Mouse (Mus musculus) layer of hippocampus, adult 18-20 months (tissue): ENCODE data around the gene Mbnl2. TPM values are rescaled to one million over a fixed set of nuclear protein-coding genes. Genes with fewer than 3 reads are reported as not detected.
A peak's percentile ranks its signal among the peaks of the same experiment; 100 is the strongest.
"Not testable (repeated sequence)": the region's sequence is repeated elsewhere in the genome, so short reads cannot be mapped to it uniquely, and the experiment has no call there.

Experiments used
- DNase-seq, 2 experiments: peaks; one replicate each; pipeline ENCODE4 v3.0.0; 2022; ENCODE audit warnings: low spot score in 2 of 2
- total RNA-seq, 2 experiments: library from RNA; stranded (reverse); gene quantifications; 2 replicates each; pipeline ENCODE4 v1.2.3; 2021

The Mbnl2 gene
- total RNA-seq, 2 experiments from 2014 or later, result 246 to 260 TPM

DNA sequence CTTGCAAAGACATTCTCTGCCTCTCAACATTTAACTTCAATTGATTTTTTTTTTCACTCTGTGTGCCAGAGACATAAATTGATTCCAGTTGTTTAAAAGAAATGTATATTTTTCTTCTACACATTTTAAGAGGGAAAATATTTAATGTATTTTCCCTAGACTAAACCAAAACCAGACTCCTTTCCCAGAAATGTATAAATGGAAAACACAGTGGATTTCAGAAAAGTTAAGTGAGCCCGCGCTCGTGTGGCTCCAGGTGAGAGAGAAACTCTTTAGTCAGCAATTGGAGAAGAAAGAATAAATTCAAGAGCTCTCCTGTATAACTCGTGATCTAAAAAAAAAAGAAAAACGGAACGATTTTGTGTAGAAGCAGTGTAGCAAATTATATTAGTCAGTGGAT lies 79.1 kb downstream of the Mbnl2 start:
- DNase-seq, result no peak

DNA sequence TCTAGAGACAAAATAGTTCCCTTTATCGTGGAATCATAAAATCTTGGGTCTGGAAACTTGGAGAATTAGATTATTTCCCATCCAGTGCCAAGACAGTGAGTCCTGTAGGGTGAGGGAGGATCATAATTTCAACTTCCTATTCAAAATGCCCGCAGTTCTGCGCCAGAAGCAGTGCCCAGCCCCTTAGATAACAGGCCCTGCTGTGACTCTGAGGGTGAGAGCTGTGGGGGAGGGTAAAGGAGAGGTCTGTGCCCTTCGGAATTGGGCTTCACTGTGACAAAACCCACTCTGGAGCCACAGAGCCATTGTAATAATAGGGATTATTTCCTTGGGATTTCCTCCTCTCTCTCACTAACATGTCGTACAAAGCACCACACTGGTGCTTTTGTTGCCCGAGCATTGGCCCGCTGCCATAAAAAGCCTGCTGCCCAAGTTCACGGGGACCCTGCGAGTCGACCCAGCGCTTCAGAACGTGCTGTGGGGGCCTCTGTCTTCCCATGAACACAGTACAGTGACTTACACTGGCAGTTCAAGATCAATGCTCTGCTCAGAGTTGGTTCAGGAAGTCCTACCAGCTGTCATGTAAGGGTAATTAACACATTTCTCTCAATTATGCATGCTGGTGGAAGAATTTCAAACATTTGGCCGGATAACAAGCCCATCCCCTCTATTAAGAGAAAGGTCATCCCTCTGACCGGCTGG lies 79.7 kb downstream of the Mbnl2 start:
- DNase-seq, result peak; percentile 28 to 65

DNA sequence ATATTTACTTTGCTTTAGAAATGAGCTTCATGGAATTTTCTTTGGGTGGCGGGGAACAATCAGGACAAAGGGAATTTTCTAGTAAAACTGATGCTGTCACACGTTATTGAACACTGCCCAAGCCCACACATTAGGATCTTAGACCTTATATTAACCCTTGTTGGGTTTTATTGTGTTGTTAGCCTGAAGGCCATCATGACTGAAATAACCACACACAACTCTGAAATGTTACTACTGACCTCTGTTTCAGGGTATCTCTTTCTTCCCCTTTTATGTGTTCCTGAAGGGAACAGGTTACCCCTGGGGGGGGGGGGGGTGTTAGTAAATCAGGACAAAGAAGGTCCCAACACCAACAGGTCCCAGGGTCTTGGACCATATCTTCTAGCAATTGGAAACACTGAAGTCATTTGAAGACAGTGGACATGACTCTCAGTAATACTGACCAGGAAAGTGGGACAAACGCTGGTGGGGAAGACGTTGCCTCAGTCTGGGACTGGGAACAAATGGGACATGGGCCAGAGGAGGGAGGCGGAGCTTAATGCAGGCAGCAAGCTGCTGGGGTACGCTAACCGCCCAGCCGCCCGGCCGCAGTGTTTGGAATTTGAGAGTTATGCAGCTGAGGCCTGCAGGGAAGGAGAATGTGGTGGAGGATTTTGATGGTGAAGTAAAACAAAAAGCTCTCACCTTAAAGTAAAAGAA lies 80.4 kb downstream of the Mbnl2 start:
- DNase-seq, result no peak

DNA sequence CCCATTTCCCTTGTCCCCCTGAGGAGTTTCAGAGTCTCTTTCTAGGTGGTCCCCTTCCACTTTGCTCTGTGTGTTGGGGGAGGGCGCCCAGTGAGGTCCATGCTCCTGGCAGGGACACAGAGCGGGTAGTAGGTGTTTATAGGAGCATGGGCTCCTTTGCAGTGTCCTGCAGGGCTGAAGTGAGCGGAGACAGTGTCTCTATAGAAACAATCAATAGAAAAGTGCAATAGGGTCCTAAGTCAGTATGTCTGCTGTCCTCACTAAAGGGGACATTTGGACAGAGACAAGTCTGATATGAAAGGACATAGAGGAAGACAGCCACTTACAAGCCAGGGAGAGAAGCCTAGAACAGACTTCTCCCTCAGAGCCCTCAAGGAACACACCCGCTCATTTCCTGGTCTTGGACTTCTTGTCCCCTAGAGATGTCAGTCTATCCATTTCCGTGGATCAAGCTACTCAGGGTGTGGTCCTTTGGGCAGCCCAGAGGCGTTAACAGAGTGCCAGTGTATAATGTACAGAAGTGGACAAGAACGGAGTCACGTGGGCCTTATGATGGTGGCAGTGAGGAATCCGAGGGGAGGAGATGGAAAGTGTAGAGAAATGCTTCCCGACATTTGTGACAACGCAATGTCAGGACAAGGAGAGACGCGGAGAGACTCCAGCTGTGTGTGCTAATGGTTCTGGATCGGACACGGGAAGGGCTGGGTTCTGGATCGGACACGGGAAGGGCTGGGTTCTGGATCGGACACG lies 82.0 kb downstream of the Mbnl2 start:
- no peak for DNase-seq

DNA sequence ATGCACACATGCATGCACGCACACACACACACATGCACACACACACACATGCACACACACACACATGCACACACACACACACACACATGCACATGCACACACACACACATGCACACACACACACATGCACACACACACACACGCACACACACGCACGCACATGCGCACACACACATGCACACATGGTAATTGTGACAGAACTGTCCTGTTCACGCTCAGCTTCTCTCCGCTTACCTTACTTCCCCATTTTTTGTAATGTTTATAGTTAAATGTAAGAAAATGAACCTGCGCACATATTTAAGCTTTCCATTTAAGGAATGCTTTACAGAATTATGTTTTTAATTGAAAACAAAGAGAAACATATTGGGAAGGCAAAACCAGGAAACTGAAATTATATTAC lies 84.1 kb downstream of the Mbnl2 start:
- not testable (repeated sequence) for DNase-seq

DNA sequence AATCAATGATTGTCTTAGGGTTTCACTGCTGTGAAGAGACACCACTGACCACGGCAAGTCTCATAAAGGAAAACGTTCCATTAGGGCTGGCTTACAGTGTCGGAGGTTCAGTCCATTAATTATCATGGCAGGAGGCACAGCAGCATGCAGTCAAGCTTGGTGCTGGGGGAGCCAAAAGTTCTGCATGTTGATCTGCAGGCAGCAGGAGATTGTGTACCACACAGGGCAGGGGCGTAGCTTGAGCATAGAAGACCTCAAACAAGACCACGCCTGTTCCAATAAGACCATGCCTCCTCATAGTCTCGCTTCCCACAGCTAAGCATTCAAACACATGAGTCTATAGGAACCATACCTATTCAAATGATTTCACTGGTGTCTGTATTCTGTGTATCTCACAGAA lies 85.7 kb downstream of the Mbnl2 start:
- no peak for DNase-seq

DNA sequence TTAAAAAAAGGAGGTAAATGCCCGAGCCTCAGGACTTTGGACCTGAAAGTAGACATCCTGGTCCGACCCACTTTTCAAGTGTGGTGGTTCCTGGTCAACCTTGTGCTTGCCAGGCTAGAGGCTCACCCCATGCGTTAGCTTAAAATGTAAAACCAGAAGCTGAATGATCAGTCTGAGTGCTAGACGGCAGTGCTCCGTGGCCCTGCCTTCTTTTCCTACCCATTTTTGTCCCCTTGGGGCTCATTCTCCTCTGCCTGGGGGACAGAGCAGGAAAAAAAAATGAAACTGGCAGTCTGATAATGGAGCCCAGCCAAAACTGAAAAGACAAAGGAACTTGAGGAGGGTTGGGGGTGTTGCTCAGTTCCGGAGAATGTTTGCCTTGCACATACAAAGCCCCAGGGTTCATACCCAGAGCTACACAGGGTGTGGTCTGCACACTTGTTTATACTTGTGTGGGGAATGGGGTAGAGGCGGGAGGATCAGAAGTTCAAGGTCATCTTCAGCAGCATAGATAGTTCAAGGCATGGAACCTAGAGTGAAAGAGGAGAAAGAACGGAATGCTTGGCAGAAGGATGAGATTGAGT lies 87.0 kb downstream of the Mbnl2 start:
- no peak for DNase-seq

DNA sequence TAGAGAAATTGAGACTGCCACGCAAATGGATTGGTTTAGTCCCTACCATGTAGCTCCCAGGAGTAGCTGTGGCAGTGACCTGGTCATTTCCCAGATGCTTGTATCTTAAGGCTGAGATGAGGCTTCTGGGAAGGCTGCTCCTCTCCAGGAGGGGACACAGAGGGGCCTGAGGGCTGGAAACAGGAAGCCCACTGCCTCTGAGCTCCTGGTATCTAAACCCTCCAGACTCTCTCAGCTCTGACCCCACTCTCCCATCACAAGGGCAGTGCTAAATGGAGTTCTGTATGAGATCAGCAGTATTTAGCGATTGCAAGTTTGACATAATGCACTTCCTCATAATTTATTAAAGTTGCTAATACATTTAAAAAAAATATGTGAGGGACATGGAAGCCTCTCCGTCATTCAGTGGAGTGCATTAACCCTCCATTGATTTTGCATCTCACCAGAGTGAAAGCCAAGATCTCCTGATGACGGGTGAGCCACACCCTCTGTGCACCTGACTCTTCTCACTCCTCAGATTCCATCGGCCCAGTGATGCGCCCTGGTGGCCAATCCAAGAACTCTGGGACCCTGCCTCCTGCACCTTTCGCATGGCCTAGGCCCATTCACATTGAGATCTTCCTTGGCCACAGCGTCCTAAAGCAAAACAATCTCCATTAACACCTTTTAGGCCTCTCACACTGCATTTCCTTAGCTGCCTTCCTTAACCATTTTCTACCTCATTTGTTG lies 87.8 kb downstream of the Mbnl2 start:
- DNase-seq, result no peak

DNA sequence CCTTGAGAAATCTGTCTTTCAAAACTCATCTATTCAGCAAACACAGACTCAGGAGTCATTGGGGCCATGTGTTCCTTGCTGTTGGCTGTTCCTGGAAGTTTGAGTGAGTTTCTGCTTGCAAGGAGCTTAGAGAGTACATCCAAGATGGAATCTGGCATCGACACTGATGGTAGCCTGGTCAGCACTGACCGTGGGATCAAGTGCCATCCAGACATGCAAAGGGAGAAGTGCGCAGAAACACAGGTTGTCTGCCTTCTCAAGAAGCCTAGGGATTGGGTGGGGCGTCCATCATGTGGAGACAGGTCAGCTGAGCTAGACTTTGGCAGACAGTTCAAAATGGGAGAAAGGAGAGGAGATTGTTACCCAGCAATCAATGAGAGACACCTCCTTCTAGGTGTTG lies 89.6 kb downstream of the Mbnl2 start:
- DNase-seq, result no peak

DNA sequence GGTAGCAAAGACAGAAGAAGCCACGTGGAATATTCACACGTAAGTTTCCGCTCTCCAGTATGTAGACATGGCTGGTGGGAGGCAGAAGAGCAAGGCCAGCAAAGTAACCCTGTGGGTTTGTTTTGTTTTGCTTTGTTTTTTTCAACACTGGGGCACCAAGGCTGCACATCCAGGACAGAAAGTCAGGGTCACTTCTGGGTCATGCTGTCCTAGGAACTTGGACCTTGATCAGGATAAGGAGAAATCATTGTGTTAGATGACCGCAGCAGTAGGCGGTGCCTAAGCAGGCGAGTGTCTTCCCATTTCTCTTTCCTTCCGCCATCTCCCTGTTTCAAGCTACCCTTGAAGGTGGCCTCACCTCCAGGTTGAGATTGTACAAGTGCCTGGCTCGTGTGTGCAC lies 91.5 kb downstream of the Mbnl2 start:
- DNase-seq, result no peak

DNA sequence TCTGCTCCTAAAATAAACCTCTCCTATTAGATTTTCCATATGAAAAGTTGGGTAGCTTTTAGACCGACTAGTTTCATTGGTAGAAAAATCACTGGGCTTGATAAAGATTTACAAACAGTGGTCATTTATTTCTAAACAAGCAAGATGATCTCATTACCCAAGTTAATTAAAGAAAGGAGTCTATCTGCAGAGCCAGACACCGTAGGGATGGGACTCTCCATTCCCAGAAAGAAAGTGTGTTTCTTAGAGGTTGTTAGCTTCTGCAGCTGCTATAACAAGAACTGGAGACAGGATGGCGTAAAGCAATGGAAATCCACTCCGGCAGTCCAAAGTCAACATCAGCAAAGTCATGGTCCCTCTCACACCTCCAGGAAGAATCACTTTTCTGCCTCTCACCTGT lies 92.1 kb downstream of the Mbnl2 start:
- no peak for DNase-seq

DNA sequence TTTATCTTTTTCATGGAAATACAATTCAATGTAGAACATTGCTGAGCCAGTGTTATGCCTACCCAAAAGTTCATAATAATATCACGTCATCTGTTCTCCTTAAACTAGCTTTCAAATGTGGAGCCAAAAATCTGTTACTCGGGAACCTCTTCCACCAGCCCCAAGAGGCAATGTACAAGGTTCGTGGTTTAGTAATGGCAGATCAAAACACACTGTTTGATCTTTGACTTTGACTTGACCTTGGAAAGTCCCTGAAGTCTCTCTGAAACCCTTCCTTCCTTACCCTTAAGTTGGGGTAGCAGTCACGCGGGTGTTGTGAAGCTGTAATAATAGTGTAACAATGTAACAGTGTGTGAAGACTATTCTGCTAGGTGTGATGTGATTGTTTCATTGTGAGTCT lies 93.0 kb downstream of the Mbnl2 start:
- DNase-seq, result no peak

DNA sequence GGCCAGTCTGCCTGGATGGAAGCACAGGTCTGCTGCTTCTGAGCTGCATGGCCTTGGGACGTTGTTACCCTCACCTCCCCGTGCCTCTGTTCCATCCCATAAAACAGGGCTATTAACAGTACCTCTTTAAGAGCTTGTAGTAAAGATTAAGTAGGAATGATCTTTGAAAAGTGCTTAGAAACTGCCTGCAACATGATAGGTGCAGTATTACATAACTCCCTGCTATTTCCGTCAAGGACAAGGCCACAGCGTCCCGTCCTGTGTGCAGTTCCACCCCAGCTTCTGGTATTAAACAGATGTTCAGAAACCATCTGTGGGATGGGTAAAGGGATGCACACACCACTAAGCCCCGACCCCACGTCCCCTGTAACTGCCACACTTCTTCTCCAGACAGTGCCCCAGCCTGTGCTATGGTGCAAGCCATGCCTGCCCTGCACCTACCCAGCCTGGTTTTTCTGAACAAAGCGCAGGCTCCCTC lies 93.5 kb downstream of the Mbnl2 start:
- DNase-seq, result no peak

DNA sequence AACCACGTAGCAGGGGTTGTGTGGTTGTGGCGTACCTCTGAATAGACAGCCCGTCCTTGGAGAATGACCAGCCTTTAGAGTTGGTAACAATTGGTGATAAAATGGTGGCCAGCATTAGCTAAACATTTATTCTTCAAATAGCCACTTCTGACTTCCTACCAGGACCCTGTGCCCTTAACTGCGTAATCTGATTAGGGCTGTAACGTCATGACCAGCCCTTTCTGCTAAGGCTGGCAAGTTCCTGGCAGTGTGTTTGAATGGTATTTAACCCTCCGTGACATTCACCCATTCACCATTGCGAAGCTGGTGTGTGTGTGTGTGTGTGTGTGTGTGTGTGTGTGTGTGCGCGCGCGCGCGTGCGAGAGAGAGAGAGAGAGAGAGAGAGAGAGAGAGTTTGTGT lies 94.6 kb downstream of the Mbnl2 start:
- no peak for DNase-seq

DNA sequence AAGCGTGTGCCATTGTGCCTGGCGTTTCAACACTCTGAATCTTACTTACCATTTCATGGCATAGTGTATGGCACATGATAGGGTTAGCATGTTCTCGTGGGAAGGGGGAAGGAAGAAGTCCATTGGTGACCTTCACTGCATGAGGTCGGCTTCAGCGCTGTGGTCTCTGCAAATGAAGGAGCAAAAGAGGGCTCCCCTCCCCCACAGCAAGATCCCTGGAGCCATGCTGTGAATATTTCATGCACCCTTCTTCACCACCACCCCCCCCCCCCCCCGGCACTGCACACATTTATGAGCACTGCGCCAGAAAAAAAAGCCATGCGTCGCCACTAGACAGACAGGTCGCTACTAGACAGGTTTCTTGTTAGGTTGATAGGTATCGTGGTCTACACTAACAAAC lies 95.2 kb downstream of the Mbnl2 start:
- DNase-seq, result no peak

DNA sequence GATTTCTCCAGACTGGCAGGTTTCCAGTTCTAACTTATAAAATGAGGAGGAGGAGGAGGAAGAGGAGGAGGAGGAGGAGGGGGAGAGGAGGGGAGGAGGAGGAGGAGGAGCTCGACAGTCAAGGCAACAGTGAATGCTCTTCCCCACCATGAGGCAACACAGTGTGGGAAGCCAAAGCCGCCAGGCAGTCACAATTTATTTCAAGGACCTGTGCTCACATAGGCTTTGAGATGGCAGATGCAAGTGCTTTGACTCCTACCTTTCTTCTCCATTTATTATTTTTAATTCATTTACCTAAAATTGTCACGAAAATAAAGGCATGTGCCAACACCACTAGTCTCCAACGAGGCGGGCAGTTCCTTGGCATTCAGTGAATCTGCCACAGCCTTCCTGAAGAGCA lies 95.7 kb downstream of the Mbnl2 start:
- DNase-seq, result peak in 1 of 2 experiments; percentile 56

DNA sequence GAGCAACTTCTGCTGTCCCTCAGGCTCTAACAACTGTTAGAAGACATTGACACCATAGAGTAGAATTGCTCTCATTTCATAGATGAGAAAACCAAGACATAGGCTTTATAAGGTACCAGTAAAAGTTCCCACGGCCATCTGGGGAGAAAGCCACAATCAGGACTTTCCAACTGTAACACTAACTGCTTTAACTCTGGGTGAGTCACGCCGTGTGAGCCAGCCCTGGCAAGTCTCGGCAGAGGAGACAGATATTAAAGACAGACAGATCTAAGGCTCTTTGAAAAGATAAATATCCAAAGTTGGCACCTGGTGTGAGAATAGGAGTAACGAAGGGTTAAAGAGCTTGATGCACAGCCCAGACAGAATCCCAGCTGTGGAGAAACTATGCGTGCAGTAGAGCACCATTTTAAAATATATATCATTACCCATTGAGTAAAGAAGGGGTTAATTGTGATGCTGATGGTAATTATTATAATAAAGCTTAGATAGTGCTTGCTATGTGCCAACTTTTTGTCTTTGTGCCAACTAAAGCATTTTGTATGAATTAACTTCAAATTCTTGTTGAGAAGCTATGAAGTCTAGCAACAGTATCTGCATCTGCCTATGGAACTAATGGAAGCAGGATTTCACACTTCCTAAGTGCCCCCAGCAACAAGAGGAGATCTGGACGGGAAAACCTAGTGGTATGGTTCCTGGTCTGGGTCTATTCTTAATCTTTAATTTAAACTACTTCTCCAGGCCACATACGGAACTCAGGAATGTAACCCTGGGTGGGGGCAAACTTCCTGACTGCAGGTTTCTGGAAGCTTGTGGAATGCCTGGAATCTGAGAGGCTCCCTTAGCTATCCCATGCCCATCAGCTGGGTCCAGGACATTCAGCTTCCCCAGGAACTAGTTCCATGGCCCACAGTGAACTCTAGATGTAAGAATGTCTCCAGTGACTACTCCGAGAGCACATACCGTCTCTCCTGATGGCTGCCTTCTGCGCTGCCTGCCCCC lies 97.9 kb downstream of the Mbnl2 start:
- DNase-seq, result peak; percentile 42 to 60

DNA sequence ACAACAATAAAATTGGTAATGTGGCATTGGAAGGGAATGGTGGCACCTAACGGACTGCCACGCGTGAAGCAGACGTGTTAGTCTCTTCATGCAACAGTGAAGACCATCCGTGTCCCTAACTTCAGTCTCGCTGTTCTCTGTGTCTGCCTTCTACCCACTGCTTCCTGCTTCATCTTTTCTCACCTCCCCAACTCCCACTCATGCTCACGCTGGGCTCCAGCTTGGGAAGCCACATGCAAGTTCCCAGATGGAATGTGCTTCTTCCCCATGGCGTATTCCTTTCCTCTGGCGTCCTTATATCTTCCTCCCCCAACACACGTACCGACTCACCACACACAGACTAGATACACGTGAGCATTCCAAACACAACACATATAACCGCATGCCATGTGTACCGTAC lies 99.3 kb downstream of the Mbnl2 start:
- peak in 1 of 2 experiments; percentile 68 for DNase-seq

DNA sequence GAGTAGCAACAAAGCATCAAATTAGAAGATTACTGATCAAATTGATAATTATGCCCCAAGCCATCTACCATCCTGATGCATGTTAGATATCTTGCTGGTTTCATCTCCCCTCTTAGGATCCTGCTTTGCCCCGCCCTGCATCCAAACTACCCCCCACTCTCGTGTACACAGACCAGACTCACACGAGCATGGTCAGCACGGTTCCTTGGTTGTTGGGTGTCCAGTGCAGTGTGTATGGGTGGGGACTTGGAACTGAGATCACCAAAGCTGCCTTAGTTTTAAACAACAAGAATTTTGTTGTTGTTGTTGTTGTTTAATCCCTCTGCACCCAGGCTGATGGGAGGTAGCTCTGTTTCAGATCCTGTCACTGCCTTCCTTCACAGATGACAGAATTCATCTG lies 101.7 kb downstream of the Mbnl2 start:
- DNase-seq, result no peak

DNA sequence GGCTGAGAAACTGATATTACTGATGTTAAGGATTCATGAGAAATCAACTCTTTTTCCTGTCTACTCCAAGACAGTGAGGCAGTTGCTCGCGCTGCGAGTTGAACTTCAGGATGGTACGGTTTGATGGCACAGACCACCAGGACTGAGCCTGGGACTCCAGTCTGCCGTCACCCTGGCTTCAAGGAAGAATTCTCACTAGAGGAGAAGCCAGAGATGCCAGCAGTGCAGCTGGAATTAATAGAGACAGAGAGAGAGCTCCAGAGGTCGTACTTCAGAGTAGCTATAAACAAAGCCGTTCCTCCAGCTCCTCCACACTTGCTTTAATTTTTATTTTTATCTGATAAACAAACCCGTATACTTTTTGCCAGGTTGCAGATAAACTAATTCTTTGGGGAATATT lies 102.5 kb downstream of the Mbnl2 start:
- DNase-seq, result no peak
